Mouse (Mus musculus) liver, postnatal 0 days (tissue): ENCODE measurements around the gene Ppp1r13b. TPM values are rescaled to one million over a fixed set of nuclear protein-coding genes. Genes with fewer than 3 reads are reported as not detected.

ENCODE experiments used
- ATAC-seq: fragments of 200-750 bp; cut with Nextera tagmentation; 2 replicates; pipeline ENCODE4 v1.8.0; 2017; ENCODE audit warnings: mild to moderate bottlenecking, moderate library complexity
- DNase-seq: peaks from one replicate; pipeline ENCODE4 v3.0.0-alpha.2; 2016
- H3K27ac ChIP-seq: fragments of 300-500 bp; sonication (generic); 2 replicates; pipeline ENCODE4 v1.5.1; 2014; ENCODE audit warnings: antibody characterized with exemption, moderate library complexity, mild to moderate bottlenecking, low read depth
- H3K27me3 ChIP-seq: fragments of 300-500 bp; sonication (generic); 2 replicates; pipeline ENCODE4 v1.6.1; 2014; ENCODE audit warnings: low read length, control low read depth, mixed read lengths; ENCODE audit not compliant: insufficient read depth
- H3K36me3 ChIP-seq: fragments of 300-500 bp; sonication (generic); replicated peaks from 2 replicates; pipeline ENCODE4 v1.6.1; 2014; ENCODE audit warnings: mild to moderate bottlenecking, control low read depth, low read length, moderate library complexity, mixed read lengths; ENCODE audit not compliant: insufficient read depth
- H3K4me1 ChIP-seq: fragments of 300-500 bp; sonication (generic); 2 replicates; pipeline ENCODE4 v1.6.1; 2014; ENCODE audit warnings: antibody characterized with exemption, mild to moderate bottlenecking, control low read depth; ENCODE audit not compliant: insufficient read depth
- H3K4me2 ChIP-seq: fragments of 300-500 bp; sonication (generic); 2 replicates; pipeline ENCODE4 v1.6.1; 2014; ENCODE audit warnings: low read depth, mild to moderate bottlenecking, low read length, moderate library complexity, mixed read lengths
- H3K4me3 ChIP-seq: fragments of 300-500 bp; sonication (generic); 2 replicates; pipeline ENCODE4 v1.5.1; 2014; ENCODE audit warnings: low read depth, low read length
- H3K9ac ChIP-seq: fragments of 300-500 bp; sonication (generic); replicated peaks from 2 replicates; pipeline ENCODE4 v1.6.1; 2014; ENCODE audit warnings: mild to moderate bottlenecking, moderate library complexity
- H3K9me3 ChIP-seq: fragments of 300-500 bp; sonication (generic); 2 replicates; pipeline ENCODE4 v1.6.1; 2016; ENCODE audit warnings: mild to moderate bottlenecking, control low read depth, low read length, mixed read lengths
- CTCF ChIP-seq: sonication (generic); IDR thresholded peaks from 2 replicates; pipeline ENCODE4 v1.5.1; 2016; ENCODE audit warnings: antibody characterized with exemption, low read depth
- EP300 ChIP-seq: IDR thresholded peaks from 2 replicates; pipeline ENCODE4 v1.6.1; 2016; ENCODE audit warnings: antibody characterized with exemption, low read depth, mild to moderate bottlenecking
- WGBS: fragments of 180-500 bp; shearing (Covaris S2); extraction: QIAGEN DNeasy Blood & Tissue Kit; methylation state at CpG from one replicate; pipeline ENCODE4 v1.1.7; 2014; ENCODE audit not compliant: insufficient replicate concordance; 5-methylcytosine and 5-hydroxymethylcytosine counted together
- polyA plus RNA-seq: library from polyadenylated mRNA; unstranded; fragments of >200 nt; fragmentation: Nextera tagmentation; extraction: Ambion mirVana; gene quantifications from 2 replicates; pipeline ENCODE4 v1.2.1, GENCODE M21; 2015

The Ppp1r13b gene
- polyA plus RNA-seq, 1 experiment from 2014 or later: 4.5 TPM

- H3K36me3 ChIP-seq: no peaks in the 10 kb centered on the region
- 65% methylated on average over 6 of the region's 6 CpGs for WGBS
- peak; percentile 85 for ATAC-seq
- no peak overlapping the region for H3K4me3 ChIP-seq
- H3K9ac ChIP-seq: no peak overlapping the region
- no peak overlapping the region for H3K27ac ChIP-seq
- no peak for DNase-seq
- H3K4me1 ChIP-seq: no peaks in the 10 kb centered on the region
- 0 out of 2 replicates have a peak, but pooled peaks cover 5% of the 10 kb centered on the region for H3K27me3 ChIP-seq
- H3K4me2 ChIP-seq: no peak overlapping the region
- TF ChIP-seq EP300 (peak; percentile 66; the same call in 1 of the 2 replicates), CTCF (no peak)
- no peaks in the 10 kb centered on the region for H3K9me3 ChIP-seq
These were observed 15.2 kb upstream of the Ppp1r13b start for GRCm38 (mm10) chr12:111923117-111923516.

GRCm38 (mm10) chr12:111920046-111920445 lies 12.1 kb upstream of the Ppp1r13b start:
- H3K4me1 ChIP-seq: no peaks in the 10 kb centered on the region
- no peak overlapping the region for H3K4me3 ChIP-seq
- H3K27ac ChIP-seq: no peak overlapping the region
- no peaks in the 10 kb centered on the region for H3K36me3 ChIP-seq
- TF ChIP-seq EP300 (no peak), CTCF (no peak)
- DNase-seq: no peak
- peak; percentile 31 for ATAC-seq
- 0 out of 2 replicates have a peak, but pooled peaks cover 5% of the 10 kb centered on the region for H3K27me3 ChIP-seq
- H3K4me2 ChIP-seq: no peak overlapping the region
- no peak overlapping the region for H3K9ac ChIP-seq
- WGBS: 30% methylated on average over 9 of the region's 9 CpGs
- H3K9me3 ChIP-seq: no peaks in the 10 kb centered on the region

GRCm38 (mm10) chr12:111916514-111917217 lies 8.8 kb upstream of the Ppp1r13b start:
- H3K27me3 ChIP-seq: 0 out of 2 replicates have a peak, but pooled peaks cover 5% of the 10 kb centered on the region
- TF ChIP-seq EP300: no peak
- TF ChIP-seq CTCF: no peak
- no peaks in the 10 kb centered on the region for H3K9me3 ChIP-seq
- DNase-seq: no peak
- no peak overlapping the region for H3K27ac ChIP-seq
- no peak overlapping the region for H3K4me3 ChIP-seq
- no peaks in the 10 kb centered on the region for H3K36me3 ChIP-seq
- no peak overlapping the region for H3K4me2 ChIP-seq
- no peaks in the 10 kb centered on the region for H3K4me1 ChIP-seq
- no peak for ATAC-seq
- WGBS: 49% methylated on average over 12 of the region's 12 CpGs
- no peak overlapping the region for H3K9ac ChIP-seq

GRCm38 (mm10) chr12:111915781-111916180 lies 7.9 kb upstream of the Ppp1r13b start:
- no peak for DNase-seq
- TF ChIP-seq CTCF (no peak), EP300 (no peak)
- ATAC-seq: no peak
- Histone ChIP-seq H3K4me2 (no peak overlapping the region), H3K4me1 (no peaks in the 10 kb centered on the region), H3K27me3 (0 out of 2 replicates have a peak, but pooled peaks cover 5% of the 10 kb centered on the region), H3K36me3 (no peaks in the 10 kb centered on the region), H3K27ac (no peak overlapping the region), H3K9ac (no peak overlapping the region), H3K9me3 (no peaks in the 10 kb centered on the region), H3K4me3 (no peak overlapping the region)
- 73% methylated on average over 6 of the region's 6 CpGs for WGBS

GRCm38 (mm10) chr12:111914031-111914430 lies 6.1 kb upstream of the Ppp1r13b start:
- TF ChIP-seq EP300: no peak
- no peak for TF ChIP-seq CTCF
- Histone ChIP-seq H3K9ac (no peak overlapping the region), H3K36me3 (no peaks in the 10 kb centered on the region), H3K4me3 (no peak overlapping the region), H3K4me2 (no peak overlapping the region), H3K27me3 (0 out of 2 replicates have a peak, but pooled peaks cover 4% of the 10 kb centered on the region), H3K27ac (no peak overlapping the region), H3K4me1 (peaks cover 2% of the 10 kb centered on the region), H3K9me3 (no peaks in the 10 kb centered on the region)
- DNase-seq (no peak), ATAC-seq (no peak)
- 25% methylated on average over 3 of the region's 3 CpGs for WGBS

- Histone ChIP-seq H3K4me1 (peaks cover 11% of the 10 kb centered on the region), H3K4me3 (no peak overlapping the region), H3K9me3 (no peaks in the 10 kb centered on the region), H3K9ac (no peak overlapping the region), H3K27ac (no peak overlapping the region), H3K27me3 (no peaks in the 10 kb centered on the region), H3K4me2 (no peak overlapping the region), H3K36me3 (no peaks in the 10 kb centered on the region)
- TF ChIP-seq CTCF (no peak), EP300 (no peak)
- no peak for DNase-seq
- ATAC-seq: no peak
- 85% methylated on average over 7 of the region's 7 CpGs for WGBS
These were observed 4.9 kb upstream of the Ppp1r13b start for GRCm38 (mm10) chr12:111912802-111913201.
